Mouse (Mus musculus) liver, postnatal 0 days (tissue): ENCODE data around the gene Tmem53.

Experiments used
- CTCF ChIP-seq: sonication (generic); IDR thresholded peaks from 2 replicates; pipeline ENCODE4 v1.5.1; 2016; ENCODE audit warnings: antibody characterized with exemption, low read depth
- EP300 ChIP-seq: IDR thresholded peaks from 2 replicates; pipeline ENCODE4 v1.6.1; 2016; ENCODE audit warnings: antibody characterized with exemption, low read depth, mild to moderate bottlenecking

GRCm38 (mm10) chr4:117230331-117230730, 21.4 kb upstream of the Tmem53 start:
- no peak for TF ChIP-seq EP300
- TF ChIP-seq CTCF: peak; percentile 68
